Mouse (Mus musculus): Measurements from ENCODE around the gene Ttc39b.

DNA sequence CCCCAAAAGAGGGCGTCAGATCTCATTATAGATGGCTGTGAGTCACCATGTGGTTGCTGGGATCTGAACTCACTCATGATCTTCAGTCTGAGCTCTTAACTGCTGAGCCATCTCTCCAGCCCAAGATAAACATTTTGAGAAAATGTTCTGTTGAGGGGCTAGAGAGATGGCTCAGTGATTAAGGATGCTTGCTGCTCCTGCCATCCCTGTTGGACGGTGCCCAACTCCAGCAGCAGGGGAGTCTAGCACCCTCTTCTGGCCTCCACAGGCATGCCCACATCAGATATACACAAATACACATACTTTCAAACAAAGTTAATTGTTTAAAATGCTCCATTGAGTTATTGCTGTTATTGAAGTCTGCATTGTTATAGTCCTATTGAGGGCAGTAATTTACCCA is 19.8 kb upstream of the Ttc39b start:
- no peak for TF ChIP-seq ZNF384 (IDR thresholded peaks at IDR 0.05; ENCODE audit: low read depth, low read length)
- TF ChIP-seq ZC3H11A (IDR thresholded peaks at IDR 0.05; ENCODE audit: borderline replicate concordance, low read depth, low read length): peak; percentile 85
- TF ChIP-seq MAFK (IDR thresholded peaks at IDR 0.05; ENCODE audit: insufficient read depth, low read depth, low read length): no peak
- TF ChIP-seq CHD2 (IDR thresholded peaks at IDR 0.05; ENCODE audit: low read depth, low read length): no peak
- no peak for TF ChIP-seq HCFC1 (IDR thresholded peaks at IDR 0.05; ENCODE audit: borderline replicate concordance, insufficient read depth, low read length)
